Mouse (Mus musculus): ENCODE results near the gene Ugdh.
A peak's percentile ranks its signal among the peaks of the same experiment; 100 is the strongest.
"Not testable (repeated sequence)": the region's sequence is repeated elsewhere in the genome, so short reads cannot be mapped to it uniquely, and the experiment has no call there.

Ugdh gene

DNA sequence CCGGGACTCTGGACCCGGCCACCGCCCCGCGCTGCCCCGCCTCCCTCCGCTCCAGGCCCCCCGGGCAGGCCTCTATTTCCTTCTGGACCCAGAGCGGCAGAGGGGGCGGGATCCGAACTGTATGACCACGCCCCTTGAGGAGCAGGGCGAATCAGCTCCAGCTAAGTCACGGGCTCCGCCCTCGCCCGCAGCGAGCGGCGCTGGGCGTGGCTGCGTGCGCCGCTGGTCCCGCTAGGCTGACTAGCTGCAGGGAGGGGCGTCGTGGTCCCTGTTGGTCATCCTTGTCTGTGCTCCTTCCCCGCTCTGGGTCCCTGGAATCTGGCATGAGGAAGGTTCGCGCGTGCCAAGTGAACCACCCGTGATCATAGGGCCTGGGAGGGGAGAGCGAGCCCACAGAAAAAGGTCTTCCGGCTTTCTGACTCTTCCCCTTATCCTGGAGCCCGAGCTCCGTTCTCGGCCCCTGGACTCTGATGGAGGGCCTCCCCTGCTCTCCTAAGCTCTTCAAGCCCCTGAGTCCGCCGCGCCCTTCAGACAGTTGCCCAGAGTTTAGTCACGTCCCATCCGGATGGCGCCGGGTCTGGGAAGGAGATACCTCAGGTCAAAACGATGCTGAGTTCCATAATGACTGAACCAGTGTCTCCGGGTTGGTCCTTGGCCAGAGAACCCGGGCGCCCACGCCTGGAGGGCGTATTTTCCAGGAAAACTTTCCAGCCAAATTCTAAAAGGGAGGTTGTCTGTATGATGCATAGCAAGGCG is at the start of gene Ugdh:
TSS of gene Ugdh (minus strand) at position 144 of the 756 bp plus-strand sequence.
- peak; percentile 100 for DNase-seq (ENCODE audit: extremely low read depth, insufficient read length, low spot score)

- DNase-seq (ENCODE audit: extremely low read depth, insufficient read length, low spot score) = no peak
These were observed 47.2 kb upstream of the Ugdh start for GRCm38 (mm10) chr5:65482996-65483395.

GRCm38 (mm10) chr5:65480511-65480910 is 44.8 kb upstream of the Ugdh start:
- DNase-seq (ENCODE audit: extremely low read depth, insufficient read length, low spot score) = no peak

DNA sequence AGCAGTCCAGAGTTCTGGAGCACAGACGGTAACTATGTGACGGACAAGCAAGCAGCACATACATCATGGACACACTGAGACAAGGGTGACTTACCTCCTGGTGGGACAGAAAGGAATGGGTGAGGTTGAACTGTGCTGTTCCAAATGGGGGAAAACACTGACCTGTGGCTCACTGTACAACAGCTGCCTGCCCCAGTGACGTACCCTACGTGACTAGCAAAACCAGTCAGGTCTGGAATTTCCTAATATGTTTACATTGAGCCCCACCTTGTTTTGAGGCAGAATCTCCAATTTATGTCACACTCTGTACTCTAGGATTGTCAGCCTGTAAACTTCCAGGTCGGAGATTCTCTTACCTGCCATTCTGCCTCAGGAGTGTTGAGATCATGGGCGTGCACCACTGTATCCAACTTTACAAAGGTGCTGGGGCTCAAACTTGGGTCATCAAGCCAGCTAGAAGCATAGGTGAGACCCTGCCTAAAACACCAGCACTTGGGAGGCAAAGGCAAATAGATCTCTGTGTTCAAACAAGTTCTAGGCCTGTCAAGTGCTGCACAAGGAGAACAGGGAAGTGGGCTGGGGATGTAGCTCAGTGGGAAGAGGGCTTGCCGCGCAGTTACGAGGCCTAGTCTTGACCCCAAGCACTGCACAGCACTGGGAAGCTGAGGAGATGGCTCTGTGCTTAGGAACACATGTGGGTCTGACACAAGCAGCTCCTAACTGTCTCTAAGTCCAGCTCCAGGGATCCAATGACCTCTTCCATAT is 44.1 kb upstream of the Ugdh start:
- DNase-seq (ENCODE audit: extremely low read depth, insufficient read length, low spot score) = no peak

DNA sequence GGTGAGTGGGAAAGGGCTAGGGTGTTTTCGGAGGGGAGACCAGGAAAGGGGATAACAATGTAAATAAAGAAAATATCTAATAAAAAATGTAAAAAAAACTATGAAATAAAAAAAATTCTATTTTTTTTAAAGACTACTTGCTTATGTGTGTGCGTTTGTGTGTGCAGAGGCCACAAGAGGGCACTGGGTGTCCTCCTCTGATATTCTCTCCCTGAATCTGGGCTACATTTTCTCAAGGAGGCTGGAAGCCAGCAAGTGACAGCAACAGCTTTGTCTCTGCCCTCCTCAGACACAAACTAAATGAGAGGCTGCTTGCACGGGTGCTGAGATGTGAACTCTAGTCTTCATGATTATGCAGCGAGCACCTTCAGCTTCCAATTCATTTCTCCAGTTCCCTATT is 42.5 kb upstream of the Ugdh start:
- no peak for DNase-seq (ENCODE audit: extremely low read depth, insufficient read length, low spot score)

GRCm38 (mm10) chr5:65476739-65477138 is 41.0 kb upstream of the Ugdh start:
- DNase-seq (ENCODE audit: extremely low read depth, insufficient read length, low spot score) = not testable (repeated sequence)

GRCm38 (mm10) chr5:65475806-65476205 is 40.1 kb upstream of the Ugdh start:
- DNase-seq (ENCODE audit: extremely low read depth, insufficient read length, low spot score) = peak; percentile 28

DNA sequence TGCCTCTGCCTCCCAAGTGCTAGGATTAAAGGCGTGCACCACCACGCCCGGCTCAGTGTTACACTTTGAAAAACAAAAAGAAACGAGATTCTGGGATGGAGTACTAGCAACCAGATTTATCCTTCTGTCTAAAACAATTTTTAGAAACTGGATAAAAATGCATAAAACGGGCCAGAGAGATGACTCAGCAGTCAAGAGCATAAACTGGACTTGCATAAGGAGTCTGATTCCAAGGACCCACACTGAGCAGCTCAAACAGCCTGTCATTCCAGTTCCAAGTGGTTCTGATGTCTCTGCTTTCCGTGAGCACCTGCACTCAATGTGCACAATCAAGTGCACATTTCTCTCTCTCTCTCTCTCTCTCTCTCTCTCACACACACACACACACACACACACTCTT is 34.0 kb upstream of the Ugdh start:
- DNase-seq (ENCODE audit: extremely low read depth, insufficient read length, low spot score) = no peak

DNA sequence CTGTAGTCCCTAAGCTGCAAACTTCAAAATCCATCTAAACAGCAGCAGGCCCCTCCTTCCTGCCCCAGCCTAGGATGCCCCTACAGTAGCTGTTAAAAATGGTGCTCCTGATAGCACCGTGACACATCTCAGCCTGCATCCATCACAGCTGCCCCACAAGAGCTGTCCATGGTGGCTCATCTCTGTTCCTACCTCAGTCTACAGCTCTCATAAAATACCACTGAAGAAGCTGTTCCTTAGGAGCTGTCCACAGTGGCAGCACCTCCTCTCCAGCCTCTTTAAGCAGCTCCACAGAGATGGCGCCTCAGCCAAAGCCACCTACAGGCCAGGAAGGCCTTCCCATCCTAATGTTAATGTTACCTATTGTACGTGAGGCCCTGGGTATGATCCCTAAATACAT is 31.2 kb upstream of the Ugdh start:
- DNase-seq (ENCODE audit: extremely low read depth, insufficient read length, low spot score) = no peak

GRCm38 (mm10) chr5:65460361-65460760 is 24.6 kb upstream of the Ugdh start:
- no peak for DNase-seq (ENCODE audit: extremely low read depth, insufficient read length, low spot score)

GRCm38 (mm10) chr5:65459454-65459853 is 23.7 kb upstream of the Ugdh start:
- DNase-seq (ENCODE audit: extremely low read depth, insufficient read length, low spot score) = no peak

DNA sequence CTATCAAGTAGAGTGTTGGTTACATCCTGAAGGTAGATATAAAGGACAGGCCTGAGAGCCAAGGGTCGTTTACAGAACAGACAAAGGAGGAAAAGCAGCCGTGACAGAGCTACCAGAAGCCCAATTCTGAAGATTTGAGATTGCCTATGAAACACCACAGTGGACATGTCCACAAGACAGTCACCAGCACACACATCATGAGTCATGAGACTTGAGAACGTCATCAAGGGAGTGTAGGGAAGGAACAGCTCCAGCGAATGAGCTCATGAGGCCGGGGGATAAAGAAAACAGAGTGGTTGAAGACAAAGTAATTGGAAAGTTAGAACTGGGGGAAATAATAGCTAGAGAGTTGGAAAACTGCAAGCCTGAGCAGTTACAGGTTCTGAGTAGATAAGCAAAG is 22.1 kb upstream of the Ugdh start:
- DNase-seq (ENCODE audit: extremely low read depth, insufficient read length, low spot score) = no peak

- no peak for DNase-seq (ENCODE audit: extremely low read depth, insufficient read length, low spot score)
These were observed 21.5 kb upstream of the Ugdh start for GRCm38 (mm10) chr5:65457086-65457827.

DNA sequence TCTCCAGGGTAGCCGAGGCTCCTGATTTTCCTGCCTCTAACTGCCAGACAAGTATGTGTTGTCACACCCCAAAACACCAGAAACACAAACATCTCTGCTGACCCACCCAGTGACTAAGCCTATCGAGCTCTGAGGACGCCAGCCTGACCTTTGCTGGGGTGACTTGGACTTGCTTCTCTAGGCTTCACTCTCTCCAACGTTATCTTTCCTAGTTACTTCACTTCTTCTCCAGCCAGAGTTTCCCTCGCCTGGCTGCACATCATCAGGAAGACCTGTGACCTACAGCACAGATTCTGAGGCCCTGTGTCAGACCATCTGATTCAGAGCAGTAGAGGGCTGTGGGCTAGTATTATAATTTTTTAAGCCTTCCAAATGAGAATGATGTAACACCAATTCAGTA is 19.0 kb upstream of the Ugdh start:
- peak; percentile 56 for DNase-seq (ENCODE audit: extremely low read depth, insufficient read length, low spot score)

GRCm38 (mm10) chr5:65448941-65449340 is 13.2 kb upstream of the Ugdh start:
- DNase-seq (ENCODE audit: extremely low read depth, insufficient read length, low spot score) = no peak

GRCm38 (mm10) chr5:65447826-65448225 is 12.1 kb upstream of the Ugdh start:
- no peak for DNase-seq (ENCODE audit: extremely low read depth, insufficient read length, low spot score)

- DNase-seq (ENCODE audit: extremely low read depth, insufficient read length, low spot score) = no peak
These were observed 11.0 kb upstream of the Ugdh start for GRCm38 (mm10) chr5:65446756-65447155.

DNA sequence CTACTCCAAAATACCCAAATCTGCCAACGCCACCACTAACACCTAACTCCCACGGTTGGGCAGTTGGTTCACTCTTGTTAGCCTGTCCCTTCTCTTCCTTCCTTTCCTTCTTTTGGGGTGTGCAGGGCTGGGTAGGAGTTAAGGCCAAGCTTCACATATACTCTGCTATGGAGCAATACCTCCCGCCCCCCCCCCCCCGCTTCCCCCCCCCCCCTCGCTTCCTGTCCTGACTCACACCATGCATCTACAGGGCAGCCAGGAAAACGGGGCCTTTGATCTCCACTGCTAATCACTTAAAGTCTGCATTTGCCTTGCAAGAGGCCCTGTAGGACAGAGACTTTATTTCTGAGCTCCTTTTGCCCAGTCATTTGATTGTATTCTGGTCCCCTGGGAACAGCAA is 9.2 kb upstream of the Ugdh start:
- no peak for DNase-seq (ENCODE audit: extremely low read depth, insufficient read length, low spot score)

DNA sequence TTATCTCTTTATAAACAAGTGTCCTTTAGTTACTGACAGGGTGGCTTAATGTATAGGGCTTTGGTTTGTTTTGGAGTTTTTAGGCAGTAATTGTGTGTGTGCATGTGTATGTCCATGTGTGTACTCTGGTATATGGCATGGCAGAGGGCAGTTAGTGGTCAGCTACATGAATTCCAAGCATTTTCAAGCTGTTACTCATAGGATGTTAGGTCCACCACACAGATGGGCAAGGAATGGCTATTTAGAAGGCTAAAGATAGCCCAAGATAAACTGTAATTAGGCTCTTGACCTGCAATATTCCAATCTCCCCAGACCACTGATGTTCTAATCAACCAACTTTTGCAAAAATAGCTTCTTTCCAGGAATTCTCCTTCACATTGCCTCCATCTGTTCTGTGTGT is 2.3 kb upstream of the Ugdh start:
- peak; percentile 59 for DNase-seq (ENCODE audit: extremely low read depth, insufficient read length, low spot score)

- no peak for DNase-seq (ENCODE audit: extremely low read depth, insufficient read length, low spot score)
These were observed 365 bp downstream of the Ugdh start for GRCm38 (mm10) chr5:65435363-65435805.

Data from 3134 (cell line).